Mouse (Mus musculus) ES-E14 (cell line): ENCODE data around the gene Znhit1. TPM values are rescaled to one million over a fixed set of nuclear protein-coding genes. Genes with fewer than 3 reads are reported as not detected.

Experiments used
- DNase-seq: peaks from one replicate; pipeline ENCODE4 v3.0.0-alpha.2; 2013; ENCODE audit warnings: low read depth, low spot score
- H3K27ac ChIP-seq: 2 replicates; pipeline ENCODE4 v1.5.1; 2012; ENCODE audit warnings: low read depth, mild to moderate bottlenecking, low read length, moderate library complexity, mixed read lengths; ENCODE audit not compliant: poor library complexity, insufficient read depth, severe bottlenecking
- H3K36me3 ChIP-seq: 2 replicates; pipeline ENCODE4 v1.6.1; 2012; ENCODE audit warnings: mild to moderate bottlenecking, low read length, moderate library complexity, mixed read lengths; ENCODE audit not compliant: control insufficient read depth, poor library complexity, insufficient read depth, severe bottlenecking
- H3K4me1 ChIP-seq, 2 experiments: fragments of 150-350 bp in 1 of 2; sonication (generic) in 1 of 2; 2 replicates each; pipeline ENCODE4 v1.6.1; 2012; ENCODE audit warnings: low read length in 2 of 2, mild to moderate bottlenecking in 1 of 2, mixed read lengths in 1 of 2; ENCODE audit not compliant: control insufficient read depth in 2 of 2, insufficient read depth in 2 of 2, poor library complexity in 1 of 2
- H3K4me3 ChIP-seq, 2 experiments: fragments of 150-350 bp in 1 of 2; sonication (generic) in 1 of 2; 2 replicates each; pipeline ENCODE4 v1.5.1; 2012; ENCODE audit warnings: low read length in 2 of 2, low read depth in 1 of 2, mild to moderate bottlenecking in 1 of 2, mixed read lengths in 1 of 2; ENCODE audit not compliant: insufficient read depth in 1 of 2, poor library complexity in 1 of 2, severe bottlenecking in 1 of 2
- H3K9ac ChIP-seq: 2 replicates; pipeline ENCODE4 v1.6.1; 2012; ENCODE audit warnings: low read depth, mild to moderate bottlenecking, low read length, mixed read lengths; ENCODE audit not compliant: poor library complexity, insufficient read depth, severe bottlenecking
- H3K9me3 ChIP-seq: fragments of 150-350 bp; sonication (generic); 2 replicates; pipeline ENCODE4 v1.6.1; 2012; ENCODE audit warnings: low read depth, mild to moderate bottlenecking, low read length; ENCODE audit not compliant: control insufficient read depth, insufficient read depth
- CHD2 ChIP-seq: IDR thresholded peaks from 2 replicates; pipeline ENCODE4 v1.6.1; 2014; ENCODE audit warnings: mild to moderate bottlenecking, low read depth, low read length, inconsistent platforms
- HCFC1 ChIP-seq: IDR thresholded peaks from 2 replicates; pipeline ENCODE4 v1.6.1; 2012; ENCODE audit warnings: low read length, inconsistent platforms, borderline replicate concordance; ENCODE audit not compliant: insufficient read depth
- MAFK ChIP-seq: IDR thresholded peaks from 2 replicates; pipeline ENCODE4 v1.6.1; 2014; ENCODE audit warnings: mild to moderate bottlenecking, low read depth, low read length, inconsistent platforms; ENCODE audit not compliant: insufficient read depth
- ZC3H11A ChIP-seq: IDR thresholded peaks from 2 replicates; pipeline ENCODE4 v1.6.1; 2012; ENCODE audit warnings: low read depth, mild to moderate bottlenecking, inconsistent platforms, low read length, borderline replicate concordance
- ZNF384 ChIP-seq: IDR thresholded peaks from 2 replicates; pipeline ENCODE4 v1.6.1; 2012; ENCODE audit warnings: low read depth, low read length, inconsistent platforms
- in situ Hi-C, 2 experiments: fragments of 600-800 bp; cut with MboI; formaldehyde crosslinking; loops; one replicate each; pipeline ENCODE4 v1.15.1; 2025; ENCODE audit warnings: low sequenced_read_pairs in 2 of 2, inconsistent platforms in 1 of 2; ENCODE audit not compliant: unreplicated experiment in 2 of 2
- total RNA-seq: library from RNA; depleted of rRNA; stranded (reverse); fragments of 300-350 nt; gene quantifications from 2 replicates; pipeline ENCODE4 v1.2.3, GENCODE M21; 2012

Znhit1 gene
- total RNA-seq, 1 experiment, result 46.0 TPM

DNA sequence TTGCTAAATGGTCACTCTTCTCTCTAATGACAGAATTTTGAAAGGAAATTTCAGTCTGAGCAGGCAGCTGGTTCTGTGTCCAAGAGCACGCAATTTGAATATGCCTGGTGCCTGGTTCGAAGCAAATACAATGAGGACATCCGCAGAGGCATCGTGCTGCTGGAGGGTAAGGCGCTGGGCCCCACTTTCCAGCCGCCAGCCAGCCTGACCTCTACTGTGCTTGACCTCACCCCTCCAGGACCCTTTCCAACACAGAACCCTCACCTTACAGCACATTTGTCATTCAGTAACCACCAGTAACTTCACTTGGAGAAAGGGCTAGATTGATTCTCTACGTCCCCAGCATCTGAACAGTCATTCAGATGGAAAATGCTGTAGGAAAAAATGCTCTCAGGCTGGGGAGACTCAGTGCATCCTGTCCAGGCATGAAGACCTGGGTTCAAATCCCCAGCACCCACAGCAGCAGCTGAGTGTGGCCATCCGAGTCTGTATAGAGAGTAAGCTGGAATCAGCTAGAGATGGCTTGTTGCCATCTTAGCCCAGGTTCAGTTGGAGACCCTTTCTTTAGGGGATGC, 24.8 kb downstream of the Znhit1 start:
- Histone ChIP-seq H3K9ac (peak overlapping the region; percentile 86; the same call in 1 of the 2 replicates), H3K27ac (no peak overlapping the region; the same call in 1 of the 2 replicates), H3K4me3 (peak overlapping the region; percentile 83 to 94; a peak in 3 of 4 replicates), H3K36me3 (peaks cover 35% of the 10 kb centered on the region), H3K4me1 (peaks cover 7 to 31% of the 10 kb centered on the region in 2 experiments; a peak in 3 of 4 replicates), H3K9me3 (no peaks in the 10 kb centered on the region)
- DNase-seq, result no peak
- in situ Hi-C loops, result no loop called here
- TF ChIP-seq MAFK (no peak), CHD2 (no peak), ZNF384 (no peak), ZC3H11A (no peak)

DNA sequence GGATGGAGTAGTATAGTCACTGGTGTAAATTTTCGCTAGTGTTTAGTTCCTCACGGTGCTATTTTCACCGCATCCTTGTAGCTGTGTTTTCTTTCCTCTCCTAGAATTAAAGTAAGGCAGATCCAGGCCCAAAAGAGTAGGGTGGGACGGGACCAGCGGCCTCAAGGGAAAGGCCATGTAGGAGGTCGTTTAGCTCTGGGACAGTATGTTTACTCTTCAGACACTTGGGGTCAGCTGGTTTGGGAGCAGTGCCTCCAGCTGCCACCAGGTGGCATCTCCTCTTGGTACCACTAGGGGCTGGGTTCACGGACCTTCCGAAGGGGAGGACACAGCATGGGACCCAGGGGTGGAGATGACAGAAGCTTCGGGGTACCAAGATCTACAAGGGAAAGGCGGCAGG, 25.3 kb downstream of the Znhit1 start:
- no peaks in the 10 kb centered on the region for H3K9me3 ChIP-seq
- peaks cover 32% of the 10 kb centered on the region for H3K36me3 ChIP-seq

DNA sequence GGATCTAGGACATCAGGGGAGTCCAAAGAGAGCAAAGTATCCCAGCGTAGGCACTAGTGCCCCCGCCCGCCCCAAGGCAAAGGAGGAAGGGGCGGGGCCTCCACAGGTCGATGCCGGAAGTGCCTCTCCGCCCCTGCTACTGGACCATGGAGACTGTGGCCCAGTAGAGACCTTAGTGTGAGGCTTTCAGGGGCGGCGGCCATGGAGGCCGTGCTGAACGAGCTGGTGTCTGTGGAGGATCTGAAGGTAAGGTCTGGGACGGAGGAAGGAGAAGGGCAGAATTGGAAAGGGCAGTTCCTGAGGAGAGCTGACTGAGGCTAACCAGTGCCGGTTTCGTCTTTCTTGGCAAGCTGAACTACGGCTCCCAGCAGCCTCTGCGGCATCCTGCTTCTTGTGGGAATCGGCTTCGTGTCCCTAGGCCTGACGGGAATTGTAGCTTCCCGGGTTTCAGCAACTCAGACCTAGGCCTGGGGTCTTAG, 25.8 kb downstream of the Znhit1 start:
- peaks cover 7 to 23% of the 10 kb centered on the region in 2 experiments; a peak in 3 of 4 replicates for H3K4me1 ChIP-seq
- in situ Hi-C loops, result no loop called here
- H3K4me3 ChIP-seq, result peak overlapping the region; percentile 83 to 94
- H3K36me3 ChIP-seq, result peaks cover 32% of the 10 kb centered on the region
- peak; percentile 75 for DNase-seq
- TF ChIP-seq HCFC1 (peak; percentile 93), ZNF384 (no peak), MAFK (no peak)
- H3K9me3 ChIP-seq, result no peaks in the 10 kb centered on the region
- H3K9ac ChIP-seq, result peak overlapping the region; percentile 86
- peak overlapping the region; percentile 80 for H3K27ac ChIP-seq

More for the DNA sequence above, 25.3 kb downstream of the Znhit1 start:
- TF ChIP-seq ZNF384 (no peak), MAFK (no peak), HCFC1 (no peak), ZC3H11A (no peak), CHD2 (no peak)
- in situ Hi-C loops, result no loop called here
- Histone ChIP-seq H3K4me1 (peaks cover 7 to 26% of the 10 kb centered on the region in 2 experiments; a peak in 3 of 4 replicates), H3K27ac (peak overlapping the region; percentile 80), H3K4me3 (peak overlapping the region; percentile 83 to 94), H3K9ac (peak overlapping the region; percentile 86)
- no peak for DNase-seq

DNA sequence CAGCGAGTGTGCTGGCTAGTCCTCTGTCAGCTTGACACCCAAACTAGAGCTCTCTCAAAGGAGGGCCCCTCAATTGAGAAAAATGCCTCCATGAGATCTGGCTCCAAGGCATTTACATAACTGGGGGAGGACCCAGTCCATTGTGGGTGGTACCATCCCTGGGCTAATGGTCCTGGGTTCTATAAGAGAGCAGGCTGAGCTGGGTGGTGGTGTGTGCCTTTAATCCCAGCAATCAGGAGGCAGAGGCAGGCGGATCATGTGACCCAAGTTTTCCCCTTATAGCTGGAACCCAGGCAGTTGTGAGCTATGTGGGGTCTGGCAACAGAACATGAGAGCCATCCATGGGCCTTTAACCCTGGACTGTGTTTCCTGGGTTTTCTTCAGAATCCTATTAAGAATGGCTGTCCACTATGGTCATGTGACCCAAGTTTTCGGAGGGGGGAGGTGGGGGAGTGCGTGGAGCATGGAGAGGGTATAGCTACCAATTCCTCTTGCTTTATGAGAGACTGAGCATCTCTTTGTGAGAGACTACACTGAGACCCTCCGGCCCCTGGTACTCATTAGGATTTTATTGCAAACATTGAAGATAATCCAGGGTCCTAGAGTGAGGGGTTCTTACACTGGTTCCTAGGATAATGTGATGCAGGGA, 26.4 kb downstream of the Znhit1 start:
- Histone ChIP-seq H3K27ac (peak overlapping the region; percentile 2; the same call in 1 of the 2 replicates), H3K4me3 (peak overlapping the region; percentile 83 to 94), H3K36me3 (peaks cover 31% of the 10 kb centered on the region), H3K4me1 (peaks cover 7 to 22% of the 10 kb centered on the region in 2 experiments; a peak in 3 of 4 replicates), H3K9ac (peak overlapping the region; percentile 6; the same call in 1 of the 2 replicates), H3K9me3 (no peaks in the 10 kb centered on the region)
- no peak for DNase-seq
- no peak for TF ChIP-seq ZNF384
- no peak for TF ChIP-seq MAFK
- no peak for TF ChIP-seq ZC3H11A
- no peak for TF ChIP-seq HCFC1
- TF ChIP-seq CHD2, result no peak
- in situ Hi-C loops, result no loop called here
